17 mouse cellular contexts compared by ENCODE assay signal in the genomic region with DNA sequence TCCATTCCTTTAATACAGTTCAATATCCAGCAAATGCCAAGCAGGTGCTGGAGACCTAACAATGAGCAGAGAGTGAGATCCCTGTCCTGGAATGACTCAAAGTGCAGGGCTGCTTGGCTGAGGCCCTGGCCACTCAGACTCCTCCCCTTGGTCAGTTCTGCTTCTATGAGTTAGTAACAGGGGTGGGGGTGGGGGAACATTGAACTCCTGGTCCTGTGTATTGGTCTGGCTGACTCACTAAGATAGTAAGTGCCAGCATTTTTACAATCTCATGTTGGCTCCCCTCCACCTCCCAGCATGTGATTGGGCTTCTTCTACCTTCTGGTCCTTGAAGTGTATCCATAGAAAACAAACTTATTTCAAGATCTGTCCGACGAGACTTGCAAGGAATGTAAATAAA. TPM values are rescaled to one million over a fixed set of nuclear protein-coding genes. Genes with fewer than 3 reads are reported as not detected.
DNase-seq lines count a peak whose midpoint lies in the region; ATAC-seq and TF ChIP-seq lines count a peak whose summit lies in the region.
"Had no signal": no experiment of that assay in that cellular context is flagged by ENCODE, and none has a peak within 500 bp of the region (broad histone marks: within the 10 kb centered on the region; RNA-seq: fewer than 3 reads in every experiment).

No protein-coding gene starts in this region.

- H3K27me3 ChIP-seq in lung, postnatal 0 days (replicated peaks; ENCODE audit: insufficient read depth, low read length): no peaks in the 10 kb centered on the region
- no peaks in the 10 kb centered on the region for H3K27me3 ChIP-seq in kidney, embryonic 14.5 days (ENCODE audit: control insufficient read depth, insufficient read depth, low read length)
- H3K27me3 ChIP-seq in stomach, postnatal 0 days (ENCODE audit: control insufficient read depth, insufficient read depth, low read length): no peaks in the 10 kb centered on the region
- H3K27me3 ChIP-seq in hindbrain, embryonic 16.5 days (replicated peaks; ENCODE audit: control insufficient read depth, insufficient read depth, low read length): no peaks in the 10 kb centered on the region
- H3K27me3 ChIP-seq: hindbrain, embryonic 13.5 days; midbrain, embryonic 12.5 days; neural tube, embryonic 13.5 days had no signal

- H3K9ac ChIP-seq in lung, postnatal 0 days (replicated peaks; ENCODE audit: low read depth): no peak overlapping the region
- H3K9ac ChIP-seq in kidney, embryonic 14.5 days (ENCODE audit: low read depth, low read length): no peak overlapping the region
- no peak overlapping the region for H3K9ac ChIP-seq in stomach, postnatal 0 days (ENCODE audit: low read length)
- H3K9ac ChIP-seq in hindbrain, embryonic 16.5 days (ENCODE audit: low read depth, low read length): no peak overlapping the region
- H3K9ac ChIP-seq: hindbrain, embryonic 13.5 days; midbrain, embryonic 12.5 days; neural tube, embryonic 13.5 days had no signal

- H3K4me1 ChIP-seq in lung, postnatal 0 days (ENCODE audit: insufficient read depth, low read depth, low read length): no peaks in the 10 kb centered on the region
- 0 out of 2 replicates have a peak, but pooled peaks cover 4% of the 10 kb centered on the region for H3K4me1 ChIP-seq in kidney, embryonic 14.5 days (ENCODE audit: control insufficient read depth, insufficient read depth, low read length)
- H3K4me1 ChIP-seq in stomach, postnatal 0 days (replicated peaks; ENCODE audit: control insufficient read depth, insufficient read depth): no peaks in the 10 kb centered on the region; the same call in 1 of the 2 replicates
- no peaks in the 10 kb centered on the region for H3K4me1 ChIP-seq in hindbrain, embryonic 16.5 days (ENCODE audit: control insufficient read depth, insufficient read depth, low read depth, low read length)
- H3K4me1 ChIP-seq: hindbrain, embryonic 13.5 days; midbrain, embryonic 12.5 days; neural tube, embryonic 13.5 days had no signal

- peak; percentile 52 for ATAC-seq in lung, postnatal 0 days
- ATAC-seq in kidney, embryonic 14.5 days (ENCODE audit: low FRiP score, low TSS enrichment): peak; percentile 76; the same call in 1 of the 2 replicates
- peak; percentile 68; the same call in 1 of the 2 replicates for ATAC-seq in stomach, postnatal 0 days (ENCODE audit: low FRiP score, low TSS enrichment)
- no peak for ATAC-seq in hindbrain, embryonic 16.5 days
- no peak for ATAC-seq in monocyte, adult 5-6 weeks (replicated peaks; ENCODE audit: insufficient number of reproducible peaks, low FRiP score, low TSS enrichment, poor library complexity, severe bottlenecking)

- 24% methylated on average over 2 of the region's 2 CpGs for WGBS in lung, postnatal 0 days
- WGBS in kidney, embryonic 14.5 days: 54% methylated on average over 2 of the region's 2 CpGs
- WGBS in stomach, postnatal 0 days: 17% methylated on average over 2 of the region's 2 CpGs
- WGBS in hindbrain, embryonic 16.5 days: 71% methylated on average over 2 of the region's 2 CpGs

- H3K4me3 ChIP-seq in lung, postnatal 0 days (ENCODE audit: low read depth, low read length): no peak overlapping the region
- no peak overlapping the region for H3K4me3 ChIP-seq in kidney, embryonic 14.5 days (ENCODE audit: low read length)
- no peak overlapping the region for H3K4me3 ChIP-seq in stomach, postnatal 0 days (ENCODE audit: low read depth, low read length)
- H3K4me3 ChIP-seq in hindbrain, embryonic 16.5 days (ENCODE audit: low read length): no peak overlapping the region
- H3K4me3 ChIP-seq: erythroblast, embryonic 14.5 days; heart, embryonic 10.5 days; hindbrain, embryonic 13.5 days; midbrain, embryonic 12.5 days; neural tube, embryonic 13.5 days had no signal

- no peak for TF ChIP-seq EP300 in lung, postnatal 0 days (IDR thresholded peaks at IDR 0.05)
- no peak for TF ChIP-seq EP300 in stomach, postnatal 0 days (optimal IDR thresholded peaks at IDR 0.05)

- TF ChIP-seq CTCF in lung, postnatal 0 days (IDR thresholded peaks at IDR 0.05): no peak
- no peak for TF ChIP-seq CTCF in stomach, postnatal 0 days (IDR thresholded peaks at IDR 0.05; ENCODE audit: low read depth)

- no peak for DNase-seq in lung, postnatal 0 days (ENCODE audit: low spot score)
- no peak for DNase-seq in lung, postnatal 4 days
- peak; percentile 47 for DNase-seq in adrenal gland, postnatal 14 days
- DNase-seq in stomach, postnatal 0 days (ENCODE audit: low spot score): peak; percentile 37
- DNase-seq in retina, postnatal 1 day: no peak
- DNase-seq: cerebellum, adult 11 months; layer of hippocampus, adult 9-11 months; left cerebral cortex, postnatal 4 days; lung, adult 18-20 months had no signal

- H3K27ac ChIP-seq in lung, postnatal 0 days (ENCODE audit: low read length): no peak overlapping the region
- H3K27ac ChIP-seq in kidney, embryonic 14.5 days (ENCODE audit: low read depth, low read length): no peak overlapping the region
- H3K27ac ChIP-seq in stomach, postnatal 0 days (replicated peaks): no peak overlapping the region
- H3K27ac ChIP-seq in hindbrain, embryonic 16.5 days (ENCODE audit: low read depth, low read length): no peak overlapping the region
- H3K27ac ChIP-seq: heart, embryonic 10.5 days; hindbrain, embryonic 13.5 days; midbrain, embryonic 12.5 days; neural tube, embryonic 13.5 days had no signal

- H3K36me3 ChIP-seq in lung, postnatal 0 days (ENCODE audit: insufficient read depth, low read length): no peaks in the 10 kb centered on the region
- no peaks in the 10 kb centered on the region for H3K36me3 ChIP-seq in kidney, embryonic 14.5 days (ENCODE audit: control insufficient read depth, insufficient read depth, low read length)
- H3K36me3 ChIP-seq in stomach, postnatal 0 days (ENCODE audit: control insufficient read depth, insufficient read depth, low read length): no peaks in the 10 kb centered on the region
- H3K36me3 ChIP-seq in hindbrain, embryonic 16.5 days (ENCODE audit: control insufficient read depth, insufficient read depth, low read length): no peaks in the 10 kb centered on the region
- H3K36me3 ChIP-seq: heart, embryonic 10.5 days; hindbrain, embryonic 13.5 days; midbrain, embryonic 12.5 days; neural tube, embryonic 13.5 days had no signal

- H3K9me3 ChIP-seq in lung, postnatal 0 days (ENCODE audit: low read length): no peaks in the 10 kb centered on the region
- no peaks in the 10 kb centered on the region for H3K9me3 ChIP-seq in kidney, embryonic 14.5 days (ENCODE audit: control insufficient read depth, low read length)
- no peaks in the 10 kb centered on the region for H3K9me3 ChIP-seq in stomach, postnatal 0 days (ENCODE audit: control insufficient read depth, low read length)
- H3K9me3 ChIP-seq in hindbrain, embryonic 16.5 days (ENCODE audit: control insufficient read depth, low read length): no peaks in the 10 kb centered on the region
- H3K9me3 ChIP-seq: heart, embryonic 10.5 days; hindbrain, embryonic 13.5 days; midbrain, embryonic 12.5 days; neural tube, embryonic 13.5 days had no signal

- H3K4me2 ChIP-seq in lung, postnatal 0 days (replicated peaks; ENCODE audit: low read depth, low read length): no peak overlapping the region
- no peak overlapping the region for H3K4me2 ChIP-seq in kidney, embryonic 14.5 days (replicated peaks; ENCODE audit: low read depth, low read length)
- no peak overlapping the region for H3K4me2 ChIP-seq in stomach, postnatal 0 days (replicated peaks; ENCODE audit: low read depth)
- H3K4me2 ChIP-seq in hindbrain, embryonic 16.5 days (ENCODE audit: low read length): no peak overlapping the region
- H3K4me2 ChIP-seq: hindbrain, embryonic 13.5 days; midbrain, embryonic 12.5 days; neural tube, embryonic 13.5 days had no signal

RNA-seq across cellular contexts. Expression of gene Cmss1, which starts 43.2 kb away (rescaled TPM):
- 23.1 and 27.3 TPM in 2 replicates for polyA plus RNA-seq in lung, postnatal 0 days (2015; fragmentation: Nextera tagmentation; extraction: Ambion mirVana)
- total RNA-seq in adrenal gland, postnatal 14 days (2021): 17.1 and 20.6 TPM in 2 replicates
- 63.4 and 74.2 TPM in 2 replicates for polyA plus RNA-seq in kidney, embryonic 14.5 days (2014; fragmentation: Nextera tagmentation; extraction: Ambion mirVana)
- 24.5 and 26.5 TPM in 2 replicates for polyA plus RNA-seq in stomach, postnatal 0 days (2015; fragmentation: Nextera tagmentation; extraction: Ambion mirVana)
- 36.0 and 38.4 TPM in 2 replicates for polyA plus RNA-seq in hindbrain, embryonic 16.5 days (2015; fragmentation: Nextera tagmentation; extraction: Ambion mirVana)
- 3.9 to 11.3 TPM (median 9.0 TPM) in 3 replicates for total RNA-seq in monocyte, adult 5-6 weeks (2017)

Comparison
In these comparisons a context has a peak if more than half of its experiments do, and no peak if none do; other contexts are left out.
1. ATAC-seq: peak in lung, postnatal 0 days (single experiment), kidney, embryonic 14.5 days (single experiment) and stomach, postnatal 0 days (single experiment); none in hindbrain, embryonic 16.5 days (single experiment) and monocyte, adult 5-6 weeks (single experiment).
2. DNase-seq: peak in adrenal gland, postnatal 14 days (single experiment) and stomach, postnatal 0 days (single experiment); none in lung, postnatal 0 days (single experiment), lung, postnatal 4 days (0 of 2) and retina, postnatal 1 day (single experiment).